Mouse (Mus musculus): ENCODE results near the gene Psmd9.

GRCm38 (mm10) chr5:123130030-123130813, 39.0 kb upstream of the Psmd9 start:
- TF ChIP-seq CTCF (conservative IDR thresholded peaks at IDR 0.05; ENCODE audit: low read length) (no peak), NANOG (IDR thresholded peaks at IDR 0.05; ENCODE audit: borderline replicate concordance, low read length) (no peak)

Measured in E14TG2a.4 (cell line).